Mouse (Mus musculus) bone marrow, adult 2 months (tissue): ENCODE results near the gene Olfr642.

Experiments
- CTCF ChIP-seq: fragments of 200-500 bp; IDR thresholded peaks from 2 replicates; pipeline ENCODE4 v1.5.1; 2011; ENCODE audit warnings: low read length, control low read depth; ENCODE audit not compliant: control insufficient read depth, insufficient read depth
- POLR2A ChIP-seq: fragments of 200-500 bp; IDR thresholded peaks from 2 replicates; pipeline ENCODE4 v1.6.1; 2011; ENCODE audit warnings: low read depth, mild to moderate bottlenecking, control low read depth, low read length, borderline replicate concordance; ENCODE audit not compliant: control insufficient read depth

DNA sequence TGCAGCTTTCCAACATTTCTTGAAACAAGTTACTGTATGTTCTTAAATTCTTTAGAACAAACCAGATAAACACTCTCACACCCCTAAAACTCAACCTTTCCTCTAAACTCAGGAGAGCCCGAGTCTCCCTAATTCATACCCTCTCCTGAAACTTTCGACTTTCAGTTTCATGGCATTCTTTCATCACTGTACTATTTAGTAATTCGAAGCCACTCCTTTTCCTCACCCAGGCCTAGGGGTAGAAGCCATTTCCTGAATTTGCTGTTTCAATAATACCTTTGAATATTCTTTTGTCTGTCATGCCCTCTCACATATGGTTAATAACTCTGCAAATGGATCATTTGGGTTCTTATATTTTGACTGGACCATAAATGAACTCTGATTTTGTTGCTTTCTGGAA, 25.5 kb downstream of the Olfr642 start:
- TF ChIP-seq CTCF (no peak), POLR2A (no peak)
